Mouse (Mus musculus): Measurements from ENCODE around the gene Brca2. TPM values are rescaled to one million over a fixed set of nuclear protein-coding genes. Genes with fewer than 3 reads are reported as not detected.
A peak's percentile ranks its signal among the peaks of the same experiment; 100 is the strongest.
"Not testable (repeated sequence)": the region's sequence is repeated elsewhere in the genome, so short reads cannot be mapped to it uniquely, and the experiment has no call there.

The Brca2 gene
- not detected in 2 replicates for polyA plus RNA-seq (2012; ENCODE audit: insufficient read depth, insufficient read length, low replicate concordance, missing spikeins)

DNA sequence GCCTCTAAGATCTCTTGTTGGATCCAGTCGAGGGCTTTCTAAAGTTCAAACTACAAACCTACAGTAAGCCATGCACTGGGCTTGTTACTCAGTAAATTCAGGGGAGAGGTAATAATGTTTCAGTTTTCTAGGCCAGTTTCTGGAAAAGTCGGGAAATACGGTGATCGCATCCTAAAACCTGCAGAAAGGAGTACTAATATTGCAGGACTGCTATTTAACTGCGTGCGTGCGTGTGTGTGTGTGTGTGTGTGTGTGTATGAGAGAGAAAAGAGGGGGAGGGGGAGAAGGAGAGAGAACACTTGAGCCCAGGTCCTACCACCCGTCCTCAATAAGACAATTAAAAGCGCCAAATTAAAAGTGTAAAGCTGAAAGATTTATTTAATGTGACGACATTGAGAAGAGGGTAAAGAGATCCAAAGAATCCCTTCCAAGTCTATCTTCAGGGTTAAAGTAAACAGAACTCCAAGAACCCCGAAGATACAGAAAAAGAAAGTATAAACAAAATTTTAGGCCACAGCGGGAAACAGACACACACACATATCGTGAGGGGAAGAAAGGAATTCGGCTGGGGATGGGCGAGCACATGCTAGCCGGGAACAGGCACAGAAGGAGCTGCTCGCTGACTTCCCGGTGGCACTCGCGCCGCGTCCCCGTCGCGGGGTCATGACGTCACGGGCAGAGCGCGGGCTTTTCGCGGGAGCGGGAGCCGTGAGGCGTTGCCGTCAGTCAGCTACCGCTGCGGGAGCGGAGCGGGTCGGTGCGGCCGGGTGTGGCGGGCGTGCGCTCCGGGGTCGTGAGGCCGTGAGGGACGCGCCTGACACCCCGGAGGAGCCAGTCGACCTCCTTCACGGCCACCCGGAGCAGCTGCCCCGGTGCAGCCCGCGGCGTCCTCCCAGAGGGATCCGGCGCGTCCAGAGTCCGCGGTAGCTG, at the start of gene Brca2:
Brca2 (plus strand) TSS at position 694 of the 930 bp plus-strand sequence.
- H3K4me1 ChIP-seq (ENCODE audit: control insufficient read depth, insufficient read depth, low read length) = no peaks in the 10 kb centered on the region
- no peak within 1 kb of the TSS; the same call in 1 of the 2 replicates for H3K27ac ChIP-seq (ENCODE audit: insufficient read depth, low read depth, low read length)
- WGBS = 3% methylated on average over 63 of the region's 63 CpGs
- TF ChIP-seq POLR2A (IDR thresholded peaks at IDR 0.05; ENCODE audit: insufficient read depth, low read depth, low read length) = peak; percentile 64
- no peak for TF ChIP-seq CTCF (IDR thresholded peaks at IDR 0.05; ENCODE audit: insufficient read depth, low read depth, low read length)
- H3K4me3 ChIP-seq (ENCODE audit: insufficient read depth, low read depth, low read length) = peak within 1 kb of the TSS; percentile 95

DNA sequence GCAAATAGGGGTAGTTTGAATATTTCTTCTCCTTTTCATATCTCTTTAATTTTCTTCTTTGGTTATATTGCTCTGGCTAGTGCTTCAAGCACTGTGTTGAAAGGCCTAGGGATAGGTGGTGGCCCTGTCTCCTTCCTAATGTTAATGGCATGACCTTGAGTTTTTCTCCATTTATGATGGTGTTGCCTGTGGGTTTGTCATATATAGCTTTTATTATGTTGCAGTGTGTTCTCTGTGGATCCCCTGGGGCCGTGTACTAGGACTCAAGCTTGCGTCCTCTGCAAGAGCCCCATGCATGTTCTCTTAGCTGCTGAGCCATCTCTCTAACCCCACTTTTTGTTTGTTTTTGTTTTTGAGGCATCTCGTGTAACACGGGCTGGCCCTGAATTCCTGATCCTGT, 45.1 kb upstream of the Brca2 start:
- 65% methylated on average over 4 of the region's 4 CpGs for WGBS
- H3K4me3 ChIP-seq (ENCODE audit: insufficient read depth, low read depth, low read length) = no peak overlapping the region
- H3K4me1 ChIP-seq (ENCODE audit: control insufficient read depth, insufficient read depth, low read length) = no peaks in the 10 kb centered on the region
- TF ChIP-seq CTCF (IDR thresholded peaks at IDR 0.05; ENCODE audit: insufficient read depth, low read depth, low read length) = no peak
- no peak for TF ChIP-seq POLR2A (IDR thresholded peaks at IDR 0.05; ENCODE audit: insufficient read depth, low read depth, low read length)
- H3K27ac ChIP-seq (ENCODE audit: insufficient read depth, low read depth, low read length) = no peak overlapping the region

DNA sequence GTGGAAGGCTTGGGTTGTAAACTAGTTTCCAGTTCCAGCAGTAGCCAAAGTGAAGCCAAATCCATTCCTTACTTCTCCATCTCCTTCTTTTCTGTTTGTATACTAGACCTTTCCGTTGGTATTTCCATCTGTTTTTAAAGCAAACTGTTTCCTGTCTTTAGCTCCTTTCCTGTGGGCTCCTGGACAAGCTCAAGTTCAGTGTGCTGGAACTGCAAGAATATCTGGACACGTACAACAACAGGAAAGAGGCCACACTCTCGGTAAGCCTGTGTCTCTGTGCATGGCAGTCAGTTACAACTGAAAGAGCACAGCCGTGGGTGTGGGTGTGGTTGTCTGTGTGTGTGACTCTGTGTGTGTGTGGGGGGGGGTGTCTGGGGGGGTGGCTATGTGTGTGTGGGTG, 43.8 kb upstream of the Brca2 start:
- 81% methylated on average over 4 of the region's 4 CpGs for WGBS
- Histone ChIP-seq H3K4me3 (ENCODE audit: insufficient read depth, low read depth, low read length) (no peak overlapping the region), H3K4me1 (ENCODE audit: control insufficient read depth, insufficient read depth, low read length) (no peaks in the 10 kb centered on the region), H3K27ac (ENCODE audit: insufficient read depth, low read depth, low read length) (no peak overlapping the region)
- TF ChIP-seq CTCF (IDR thresholded peaks at IDR 0.05; ENCODE audit: insufficient read depth, low read depth, low read length) (no peak), POLR2A (IDR thresholded peaks at IDR 0.05; ENCODE audit: insufficient read depth, low read depth, low read length) (no peak)

DNA sequence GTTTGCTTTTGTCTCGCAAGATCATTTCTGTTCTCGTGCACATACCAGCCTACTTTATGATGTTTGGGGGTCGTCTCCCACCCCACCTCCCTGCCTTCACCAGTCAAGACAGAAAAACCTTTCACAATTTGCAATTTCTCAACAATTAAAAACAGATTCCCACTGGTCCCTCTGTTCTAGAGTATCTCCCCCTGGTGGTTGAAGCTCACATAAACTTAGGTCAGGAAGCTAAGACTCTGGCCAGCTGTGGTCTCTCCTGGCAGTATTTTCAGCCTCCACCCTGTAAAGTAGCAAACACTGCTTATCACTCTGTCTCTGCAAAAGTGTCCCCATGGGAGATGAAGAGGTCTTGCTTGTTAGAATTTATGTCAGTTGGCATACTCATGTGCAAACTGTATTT, 37.2 kb upstream of the Brca2 start:
- TF ChIP-seq CTCF (IDR thresholded peaks at IDR 0.05; ENCODE audit: insufficient read depth, low read depth, low read length) = no peak
- no peak for TF ChIP-seq POLR2A (IDR thresholded peaks at IDR 0.05; ENCODE audit: insufficient read depth, low read depth, low read length)
- Histone ChIP-seq H3K4me1 (ENCODE audit: control insufficient read depth, insufficient read depth, low read length) (no peaks in the 10 kb centered on the region), H3K27ac (ENCODE audit: insufficient read depth, low read depth, low read length) (no peak overlapping the region), H3K4me3 (ENCODE audit: insufficient read depth, low read depth, low read length) (no peak overlapping the region)
- WGBS = 64% methylated on average over 3 of the region's 3 CpGs

DNA sequence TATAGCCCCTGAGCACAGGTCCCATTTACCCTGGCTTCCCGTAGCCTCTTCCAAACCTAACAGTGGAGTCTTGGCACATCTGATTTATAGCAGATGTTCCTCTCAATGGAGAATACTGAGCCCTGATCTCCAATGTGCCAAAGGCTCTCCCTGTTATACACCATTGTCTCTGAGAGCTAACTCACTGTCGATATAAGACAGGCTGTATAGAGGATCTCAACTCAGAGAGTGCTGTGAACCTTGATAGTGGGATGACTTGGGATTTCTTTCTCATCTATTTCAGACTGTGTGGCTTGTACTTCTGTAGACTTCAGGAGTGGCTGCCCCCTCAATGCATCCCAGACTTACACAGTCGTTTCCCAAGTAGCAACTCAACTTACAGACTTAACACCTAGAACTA, 32.1 kb upstream of the Brca2 start:
- WGBS = 82% methylated on average over 3 of the region's 3 CpGs
- H3K4me1 ChIP-seq (ENCODE audit: control insufficient read depth, insufficient read depth, low read length) = no peaks in the 10 kb centered on the region
- H3K4me3 ChIP-seq (ENCODE audit: insufficient read depth, low read depth, low read length) = no peak overlapping the region
- no peak overlapping the region for H3K27ac ChIP-seq (ENCODE audit: insufficient read depth, low read depth, low read length)
- TF ChIP-seq CTCF (IDR thresholded peaks at IDR 0.05; ENCODE audit: insufficient read depth, low read depth, low read length) (no peak), POLR2A (IDR thresholded peaks at IDR 0.05; ENCODE audit: insufficient read depth, low read depth, low read length) (no peak)

DNA sequence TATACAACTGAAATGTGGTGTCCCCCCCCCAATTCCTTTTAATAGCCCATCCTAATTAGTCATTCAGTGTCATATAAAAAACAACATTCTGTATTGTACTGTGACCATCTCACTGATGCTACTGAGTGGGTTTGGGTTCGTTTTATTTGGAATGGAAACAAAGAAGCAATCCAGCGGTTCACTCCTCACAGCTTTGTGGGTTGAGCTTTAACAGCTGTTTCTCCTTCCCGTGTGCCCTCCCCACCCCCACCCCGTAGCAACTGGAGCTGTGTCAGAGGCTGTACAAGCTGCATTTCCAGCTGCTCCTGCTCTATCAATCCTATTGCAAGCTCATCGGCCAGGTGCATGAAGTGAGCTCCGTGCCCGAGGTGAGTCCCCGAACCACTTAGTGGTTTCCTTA, 31.6 kb upstream of the Brca2 start:
- WGBS = 70% methylated on average over 8 of the region's 8 CpGs
- no peaks in the 10 kb centered on the region for H3K4me1 ChIP-seq (ENCODE audit: control insufficient read depth, insufficient read depth, low read length)
- H3K27ac ChIP-seq (ENCODE audit: insufficient read depth, low read depth, low read length) = no peak overlapping the region
- TF ChIP-seq CTCF (IDR thresholded peaks at IDR 0.05; ENCODE audit: insufficient read depth, low read depth, low read length) (no peak), POLR2A (IDR thresholded peaks at IDR 0.05; ENCODE audit: insufficient read depth, low read depth, low read length) (no peak)
- H3K4me3 ChIP-seq (ENCODE audit: insufficient read depth, low read depth, low read length) = no peak overlapping the region

DNA sequence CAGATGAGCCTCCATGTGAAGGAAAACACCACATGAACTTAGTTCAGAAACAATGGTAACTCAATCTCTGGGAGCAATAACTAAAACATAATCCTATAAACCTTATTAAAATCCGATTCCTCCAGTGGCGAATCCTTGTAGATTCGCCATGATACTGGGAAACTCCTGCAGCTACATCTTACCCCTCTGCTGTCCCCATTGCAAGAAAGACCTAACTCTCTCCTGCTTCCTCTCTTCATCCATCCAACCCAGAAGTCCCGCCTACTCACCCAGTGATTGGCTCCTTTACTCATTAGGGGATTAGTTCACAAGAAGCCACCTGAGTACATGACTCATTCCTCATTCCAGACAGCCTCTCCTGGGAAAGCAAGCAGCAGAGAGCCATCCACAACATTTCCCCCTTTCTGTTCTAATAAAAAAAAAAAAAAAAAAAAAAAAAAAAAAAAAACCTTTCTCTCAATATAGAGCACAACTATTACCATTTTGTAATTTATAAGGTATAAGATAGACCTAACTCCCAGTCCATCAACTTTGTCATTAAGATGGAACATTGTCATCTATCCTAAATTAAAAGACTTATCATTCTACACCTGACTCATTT, 30.8 kb upstream of the Brca2 start:
- H3K4me1 ChIP-seq (ENCODE audit: control insufficient read depth, insufficient read depth, low read length); H3K27ac ChIP-seq (ENCODE audit: insufficient read depth, low read depth, low read length); H3K4me3 ChIP-seq (ENCODE audit: insufficient read depth, low read depth, low read length): not testable (repeated sequence)
- 89% methylated on average over 4 of the region's 4 CpGs for WGBS

DNA sequence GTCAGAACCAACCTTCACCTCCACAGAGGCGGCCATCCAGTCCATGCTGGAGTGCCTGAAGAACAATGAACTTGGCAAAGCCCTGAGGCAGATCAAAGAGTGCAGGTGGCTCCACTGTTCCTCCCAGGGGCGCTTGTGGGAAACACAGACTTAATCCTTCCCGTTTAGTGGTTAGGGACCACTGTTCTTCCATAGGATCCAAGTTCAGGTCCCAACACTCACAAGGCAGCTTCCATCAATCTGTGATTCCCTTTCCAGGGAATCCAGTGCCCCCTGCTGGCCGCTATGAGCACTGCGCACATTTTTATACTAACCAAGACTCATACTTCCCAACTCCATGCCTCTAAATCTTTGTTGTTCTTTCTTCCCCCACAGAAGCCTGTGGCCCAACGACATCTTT, 26.6 kb upstream of the Brca2 start:
- Histone ChIP-seq H3K4me1 (ENCODE audit: control insufficient read depth, insufficient read depth, low read length) (no peaks in the 10 kb centered on the region), H3K4me3 (ENCODE audit: insufficient read depth, low read depth, low read length) (no peak overlapping the region), H3K27ac (ENCODE audit: insufficient read depth, low read depth, low read length) (no peak overlapping the region)
- TF ChIP-seq POLR2A (IDR thresholded peaks at IDR 0.05; ENCODE audit: insufficient read depth, low read depth, low read length) (no peak), CTCF (IDR thresholded peaks at IDR 0.05; ENCODE audit: insufficient read depth, low read depth, low read length) (peak; percentile 10; the same call in 1 of the 2 replicates)
- 44% methylated on average over 6 of the region's 6 CpGs for WGBS

DNA sequence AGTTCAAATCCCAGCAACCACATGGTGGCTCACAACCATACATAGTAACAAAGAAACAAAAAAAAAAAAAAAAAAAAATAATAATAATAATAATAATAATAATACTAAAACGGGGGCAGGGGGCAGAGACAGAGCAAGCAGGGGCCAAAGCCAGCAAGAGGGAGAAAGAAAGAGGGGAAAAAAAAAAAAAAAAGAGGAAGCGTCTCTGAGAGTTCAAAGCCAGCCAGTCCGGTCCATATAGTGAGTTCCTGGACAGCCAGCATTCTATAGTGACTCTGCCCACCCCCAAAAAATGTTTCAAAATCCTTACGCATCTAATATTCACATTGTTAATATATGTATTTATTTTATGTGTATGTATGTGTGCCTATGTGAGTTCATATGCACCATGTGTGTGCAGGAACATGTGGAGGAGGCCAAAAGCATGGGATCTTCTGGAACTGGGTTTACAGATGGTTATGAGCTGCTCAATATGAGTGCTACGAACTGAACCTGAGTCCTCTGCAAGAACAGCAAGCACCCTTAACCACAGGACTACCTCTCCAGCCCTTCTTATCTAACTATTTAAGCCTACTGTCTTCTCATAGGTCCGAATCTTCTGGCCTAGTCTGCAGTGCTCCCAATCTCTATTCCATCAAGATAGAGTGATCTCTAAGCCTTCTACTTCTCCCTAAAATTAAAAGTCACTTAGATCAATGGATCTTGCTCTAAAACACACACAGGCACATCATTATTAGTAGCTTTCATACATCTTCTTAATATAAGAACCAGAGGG, 11.8 kb upstream of the Brca2 start:
- WGBS = 86% methylated on average over 6 of the region's 6 CpGs
- H3K4me3 ChIP-seq (ENCODE audit: insufficient read depth, low read depth, low read length) = no peak overlapping the region
- TF ChIP-seq CTCF (IDR thresholded peaks at IDR 0.05; ENCODE audit: insufficient read depth, low read depth, low read length) (no peak), POLR2A (IDR thresholded peaks at IDR 0.05; ENCODE audit: insufficient read depth, low read depth, low read length) (no peak)
- no peak overlapping the region for H3K27ac ChIP-seq (ENCODE audit: insufficient read depth, low read depth, low read length)
- H3K4me1 ChIP-seq (ENCODE audit: control insufficient read depth, insufficient read depth, low read length) = no peaks in the 10 kb centered on the region

Measured in olfactory bulb, adult 2 months (tissue).